Mouse (Mus musculus): ENCODE measurements around the gene Hist1h4h. TPM values are rescaled to one million over a fixed set of nuclear protein-coding genes. Genes with fewer than 3 reads are reported as not detected.

The Hist1h4h gene
- polyA plus RNA-seq, 2 experiments = 5.5 to 18.2 TPM

DNA sequence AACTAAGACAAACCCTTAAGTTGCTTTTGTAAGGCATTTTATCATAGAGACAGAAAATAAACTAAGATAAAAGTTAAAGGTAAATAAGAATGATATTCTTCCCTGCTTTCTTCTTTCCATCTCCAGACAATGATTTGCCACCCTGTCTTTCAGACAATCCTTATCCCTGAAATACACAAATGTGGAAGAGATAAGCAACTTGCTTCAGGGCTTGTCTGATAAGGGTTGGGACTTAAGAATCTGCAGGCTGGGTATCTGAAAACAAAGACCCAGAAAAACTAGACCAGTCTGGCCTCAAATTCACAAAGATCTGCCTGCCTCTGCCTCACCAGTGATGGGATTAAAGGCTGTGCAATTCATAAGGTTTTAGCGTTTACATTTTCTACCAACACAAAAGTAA, 39.6 kb upstream of the Hist1h4h start:
- H3K4me3 ChIP-seq (replicated peaks; ENCODE audit: low read length) = no peak overlapping the region
- no peaks in the 10 kb centered on the region for H3K4me1 ChIP-seq (ENCODE audit: control insufficient read depth, insufficient read depth, low read length)
- no peak for DNase-seq (ENCODE audit: low spot score)
- H3K27me3 ChIP-seq (ENCODE audit: control insufficient read depth, insufficient read depth, low read length) = no peaks in the 10 kb centered on the region
- no peak overlapping the region for H3K4me2 ChIP-seq (replicated peaks; ENCODE audit: low read depth, low read length, severe bottlenecking)
- H3K9ac ChIP-seq (ENCODE audit: low read depth, low read length, severe bottlenecking) = no peak overlapping the region
- WGBS = 14% methylated on average over 1 of the region's 1 CpGs
- no peaks in the 10 kb centered on the region for H3K9me3 ChIP-seq (ENCODE audit: control insufficient read depth, low read length)
- ATAC-seq (ENCODE audit: low FRiP score, low read depth) = no peak
- no peaks in the 10 kb centered on the region for H3K36me3 ChIP-seq (ENCODE audit: control insufficient read depth, insufficient read depth, low read length)
- no peak for TF ChIP-seq POLR2A (IDR thresholded peaks at IDR 0.05; ENCODE audit: borderline replicate concordance, extremely low read depth, insufficient read depth, insufficient read length)
- no peak overlapping the region for H3K27ac ChIP-seq (replicated peaks; ENCODE audit: low read depth, low read length)

DNA sequence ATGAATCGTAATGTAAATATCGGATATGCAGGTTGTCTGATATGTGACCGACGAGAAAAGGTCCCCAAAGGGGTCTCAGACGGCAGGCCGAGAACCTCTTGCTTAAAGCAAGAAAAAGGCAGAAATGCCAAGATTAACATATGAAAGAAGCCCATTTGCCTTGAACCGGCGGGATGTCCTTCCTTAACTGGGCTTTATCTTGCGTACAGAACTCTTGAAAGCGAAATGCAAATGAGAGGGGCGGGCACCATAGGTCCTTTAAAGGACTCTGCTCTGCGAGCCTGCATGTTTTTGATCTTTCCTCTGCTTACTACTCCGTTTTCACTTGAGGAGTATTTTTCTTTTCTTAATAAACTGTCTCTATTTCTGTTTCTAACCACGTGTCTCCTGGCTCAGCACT, 38.9 kb upstream of the Hist1h4h start:
- no peak overlapping the region for H3K27ac ChIP-seq (replicated peaks; ENCODE audit: low read depth, low read length)
- WGBS = 9% methylated on average over 14 of the region's 14 CpGs
- ATAC-seq (ENCODE audit: low FRiP score, low read depth) = no peak
- DNase-seq (ENCODE audit: low spot score) = no peak
- no peaks in the 10 kb centered on the region for H3K4me1 ChIP-seq (ENCODE audit: control insufficient read depth, insufficient read depth, low read length)
- H3K27me3 ChIP-seq (ENCODE audit: control insufficient read depth, insufficient read depth, low read length) = no peaks in the 10 kb centered on the region
- H3K4me2 ChIP-seq (replicated peaks; ENCODE audit: low read depth, low read length, severe bottlenecking) = peak overlapping the region; percentile 29
- 0 out of 2 replicates have a peak overlapping the region, but pooled peaks have one; percentile 14 for H3K4me3 ChIP-seq (replicated peaks; ENCODE audit: low read length)
- no peak for TF ChIP-seq POLR2A (IDR thresholded peaks at IDR 0.05; ENCODE audit: borderline replicate concordance, extremely low read depth, insufficient read depth, insufficient read length)
- H3K9me3 ChIP-seq (ENCODE audit: control insufficient read depth, low read length) = no peaks in the 10 kb centered on the region
- no peak overlapping the region for H3K9ac ChIP-seq (ENCODE audit: low read depth, low read length, severe bottlenecking)
- H3K36me3 ChIP-seq (ENCODE audit: control insufficient read depth, insufficient read depth, low read length) = no peaks in the 10 kb centered on the region

DNA sequence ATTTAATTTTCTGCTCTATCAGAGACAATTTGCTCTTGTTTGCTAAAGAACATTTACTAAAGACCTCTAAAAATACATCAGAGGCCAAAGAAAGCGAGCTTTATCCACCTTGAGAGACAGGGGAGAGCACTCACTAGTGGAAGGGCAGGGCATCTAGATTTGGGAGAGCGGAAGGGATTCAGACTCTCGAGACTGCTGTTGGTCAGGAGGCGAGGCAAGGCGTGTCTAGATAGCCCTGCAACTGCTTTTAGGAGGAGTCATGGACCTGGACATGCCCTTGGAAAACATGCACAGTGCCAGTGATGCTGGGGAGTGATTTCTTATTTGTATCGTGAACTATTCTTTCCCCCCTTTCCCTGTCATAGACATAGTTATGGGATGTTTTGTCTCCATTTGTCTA, 35.3 kb upstream of the Hist1h4h start:
- Histone ChIP-seq H3K36me3 (ENCODE audit: control insufficient read depth, insufficient read depth, low read length) (no peaks in the 10 kb centered on the region), H3K4me1 (ENCODE audit: control insufficient read depth, insufficient read depth, low read length) (no peaks in the 10 kb centered on the region), H3K27ac (replicated peaks; ENCODE audit: low read depth, low read length) (no peak overlapping the region), H3K4me3 (replicated peaks; ENCODE audit: low read length) (no peak overlapping the region), H3K9ac (ENCODE audit: low read depth, low read length, severe bottlenecking) (no peak overlapping the region), H3K9me3 (ENCODE audit: control insufficient read depth, low read length) (no peaks in the 10 kb centered on the region), H3K27me3 (ENCODE audit: control insufficient read depth, insufficient read depth, low read length) (no peaks in the 10 kb centered on the region), H3K4me2 (replicated peaks; ENCODE audit: low read depth, low read length, severe bottlenecking) (no peak overlapping the region)
- DNase-seq (ENCODE audit: low spot score) (no peak), ATAC-seq (ENCODE audit: low FRiP score, low read depth) (no peak)
- TF ChIP-seq POLR2A (IDR thresholded peaks at IDR 0.05; ENCODE audit: borderline replicate concordance, extremely low read depth, insufficient read depth, insufficient read length) = no peak
- WGBS = 82% methylated on average over 6 of the region's 6 CpGs

DNA sequence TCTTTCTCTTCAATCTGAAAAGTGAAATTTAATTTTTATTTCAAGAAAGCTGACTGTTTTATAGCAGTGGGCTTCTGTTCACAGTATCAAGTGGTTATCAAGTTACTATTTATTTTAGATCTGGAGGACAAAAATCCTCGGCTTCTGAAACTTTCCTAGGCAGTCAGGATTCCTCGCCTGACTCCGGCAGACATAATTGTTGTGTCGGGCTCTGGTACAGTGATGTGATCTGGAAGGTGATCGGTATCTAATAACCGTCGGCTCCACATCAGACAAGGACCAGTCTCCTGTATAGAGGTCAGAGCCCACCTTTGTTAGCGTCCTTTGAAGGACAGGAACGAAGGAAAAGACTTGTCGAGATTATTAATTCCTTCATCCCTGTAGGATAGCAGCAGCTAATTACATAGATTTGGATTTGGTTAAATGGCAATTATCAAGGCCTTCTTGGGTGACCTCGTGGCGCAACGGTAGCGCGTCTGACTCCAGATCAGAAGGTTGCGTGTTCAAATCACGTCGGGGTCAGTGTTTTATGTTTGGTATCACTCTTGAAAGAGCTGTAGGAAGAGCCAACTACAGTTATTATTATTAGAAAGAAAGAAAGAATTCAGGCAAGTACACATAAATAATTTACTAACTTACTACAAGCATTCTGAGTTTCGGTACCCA, 33.1 kb upstream of the Hist1h4h start:
- no peak for TF ChIP-seq POLR2A (IDR thresholded peaks at IDR 0.05; ENCODE audit: borderline replicate concordance, extremely low read depth, insufficient read depth, insufficient read length)
- Histone ChIP-seq H3K9ac (ENCODE audit: low read depth, low read length, severe bottlenecking) (no peak overlapping the region), H3K4me1 (ENCODE audit: control insufficient read depth, insufficient read depth, low read length) (no peaks in the 10 kb centered on the region), H3K4me3 (replicated peaks; ENCODE audit: low read length) (peak overlapping the region; percentile 23), H3K4me2 (replicated peaks; ENCODE audit: low read depth, low read length, severe bottlenecking) (peak overlapping the region; percentile 39), H3K9me3 (ENCODE audit: control insufficient read depth, low read length) (no peaks in the 10 kb centered on the region), H3K27me3 (ENCODE audit: control insufficient read depth, insufficient read depth, low read length) (no peaks in the 10 kb centered on the region), H3K27ac (replicated peaks; ENCODE audit: low read depth, low read length) (no peak overlapping the region), H3K36me3 (ENCODE audit: control insufficient read depth, insufficient read depth, low read length) (no peaks in the 10 kb centered on the region)
- WGBS = 4% methylated on average over 19 of the region's 19 CpGs
- DNase-seq (ENCODE audit: low spot score) (no peak), ATAC-seq (ENCODE audit: low FRiP score, low read depth) (no peak)

DNA sequence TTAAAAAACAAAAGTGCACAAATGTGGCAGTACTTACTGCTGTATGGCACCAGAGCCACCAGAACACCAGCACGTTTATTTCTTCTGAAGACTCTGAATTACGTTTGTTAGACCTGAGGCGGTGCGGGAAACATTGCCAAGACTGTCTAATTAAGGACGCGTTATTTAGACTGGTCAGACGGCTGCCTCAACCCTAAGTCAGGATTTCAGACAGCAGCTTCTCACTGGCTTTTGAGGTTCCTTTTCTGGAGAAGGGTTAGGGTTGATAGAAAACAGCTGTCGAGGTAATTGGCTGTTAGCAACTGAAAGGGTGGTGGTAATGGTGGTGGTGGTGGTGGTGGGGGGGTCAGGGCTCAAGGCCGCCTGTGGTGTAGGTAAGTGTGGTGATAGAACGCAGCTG, 32.2 kb upstream of the Hist1h4h start:
- ATAC-seq (ENCODE audit: low FRiP score, low read depth) (peak; percentile 48; the same call in 1 of the 2 replicates), DNase-seq (ENCODE audit: low spot score) (peak; percentile 29)
- Histone ChIP-seq H3K36me3 (ENCODE audit: control insufficient read depth, insufficient read depth, low read length) (no peaks in the 10 kb centered on the region), H3K4me3 (replicated peaks; ENCODE audit: low read length) (peak overlapping the region; percentile 23), H3K4me2 (replicated peaks; ENCODE audit: low read depth, low read length, severe bottlenecking) (peak overlapping the region; percentile 39), H3K9me3 (ENCODE audit: control insufficient read depth, low read length) (no peaks in the 10 kb centered on the region), H3K27ac (replicated peaks; ENCODE audit: low read depth, low read length) (no peak overlapping the region), H3K9ac (ENCODE audit: low read depth, low read length, severe bottlenecking) (no peak overlapping the region), H3K27me3 (ENCODE audit: control insufficient read depth, insufficient read depth, low read length) (no peaks in the 10 kb centered on the region), H3K4me1 (ENCODE audit: control insufficient read depth, insufficient read depth, low read length) (no peaks in the 10 kb centered on the region)
- WGBS = 2% methylated on average over 10 of the region's 10 CpGs
- no peak for TF ChIP-seq POLR2A (IDR thresholded peaks at IDR 0.05; ENCODE audit: borderline replicate concordance, extremely low read depth, insufficient read depth, insufficient read length)

All from limb, embryonic 14.5 days (tissue).